Mouse (Mus musculus) G1E (cell line): ENCODE data around the gene Mafk. TPM values are rescaled to one million over a fixed set of nuclear protein-coding genes. Genes with fewer than 3 reads are reported as not detected.

Experiments
- ATAC-seq: 2 replicates; pipeline ENCODE4 v1.8.0; 2016; ENCODE audit warnings: mild to moderate bottlenecking; ENCODE audit not compliant: insufficient number of reproducible peaks, poor library complexity, low FRiP score, severe bottlenecking; ENCODE audit errors: extremely low read depth
- DNase-seq: peaks from one replicate; pipeline ENCODE4 v3.0.0; 2012; ENCODE audit warnings: low spot score
- H3K27me3 ChIP-seq: 2 replicates; pipeline ENCODE4 v1.6.1; 2012; ENCODE audit warnings: mild to moderate bottlenecking, low read length, inconsistent platforms; ENCODE audit not compliant: insufficient read depth
- H3K36me3 ChIP-seq: replicated peaks from 2 replicates; pipeline ENCODE3; 2012; ENCODE audit warnings: mild to moderate bottlenecking, inconsistent platforms
- H3K4me1 ChIP-seq: 2 replicates; pipeline ENCODE4 v1.6.1; 2012; ENCODE audit warnings: low read depth, low read length, inconsistent platforms, mixed read lengths; ENCODE audit not compliant: insufficient read depth
- H3K4me3 ChIP-seq: 2 replicates; pipeline ENCODE4 v1.5.1; 2012; ENCODE audit warnings: low read depth, mild to moderate bottlenecking, inconsistent platforms, low read length, moderate library complexity, mixed read lengths
- H3K9me3 ChIP-seq: replicated peaks from 2 replicates; pipeline ENCODE4 v1.6.1; 2012; ENCODE audit warnings: inconsistent platforms
- CTCF ChIP-seq: IDR thresholded peaks from 2 replicates; pipeline ENCODE4 v1.5.1; 2012; ENCODE audit warnings: low read depth, low read length, inconsistent platforms, mixed read lengths
- GATA1 ChIP-seq: IDR thresholded peaks from 2 replicates; pipeline ENCODE4 v1.6.1; 2012; ENCODE audit warnings: borderline replicate concordance, low read length, inconsistent platforms, mixed read lengths
- GATA2 ChIP-seq: IDR thresholded peaks from 2 replicates; pipeline ENCODE4 v1.6.1; 2012; ENCODE audit warnings: low read depth, low read length, inconsistent platforms, borderline replicate concordance
- POLR2AphosphoS5 ChIP-seq: IDR thresholded peaks from 2 replicates; pipeline ENCODE4 v1.6.1; 2012; ENCODE audit warnings: low read depth, low read length, inconsistent platforms; ENCODE audit not compliant: insufficient replicate concordance
- TAL1 ChIP-seq: conservative IDR thresholded peaks from 2 replicates; pipeline ENCODE4 v1.6.1; 2012; ENCODE audit warnings: low read depth, low read length, inconsistent platforms, mixed read lengths
- polyA plus RNA-seq: library from polyadenylated mRNA; stranded (reverse); fragments of >175 nt; gene quantifications from 2 replicates; pipeline ENCODE4 v1.2.3, GENCODE M21; 2012
- total RNA-seq, 2 experiments: library from RNA; stranded (forward) in 1 of 2; stranded (reverse) in 1 of 2; fragments of 200-1000 nt in 1 of 2; fragments of >200 nt in 1 of 2; fragmentation: Nextera tagmentation in 1 of 2; gene quantifications; 2 replicates each; pipeline ENCODE4 v1.2.3; 2014 to 2017

Gene Mafk
- total and polyA plus RNA-seq, 3 experiments = 14.6 to 34.5 (median 30.9) TPM

DNA sequence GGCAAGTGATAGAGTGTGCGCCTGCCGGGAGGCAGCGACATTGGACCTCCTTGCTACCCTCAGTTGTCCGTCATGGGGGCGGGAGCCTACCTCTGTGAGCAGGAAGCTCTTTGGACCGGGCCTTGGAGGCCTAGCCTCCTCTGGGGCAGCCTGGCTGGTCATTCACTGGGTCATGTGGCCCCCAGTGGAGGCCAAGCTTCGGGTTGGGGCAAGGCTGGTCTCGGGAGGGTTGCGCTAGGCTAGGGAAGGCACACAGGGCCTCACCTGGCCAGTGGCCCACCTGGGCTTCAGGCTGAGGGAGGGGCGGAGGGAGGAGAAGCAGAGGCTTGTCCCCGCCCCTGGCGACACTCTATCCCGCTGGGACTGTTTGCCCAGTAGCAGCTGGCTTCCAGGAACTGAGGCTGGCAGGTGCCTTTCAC lies 22.7 kb downstream of the Mafk start:
- peaks cover 77% of the 10 kb centered on the region for H3K4me1 ChIP-seq
- no peak for ATAC-seq
- H3K36me3 ChIP-seq = peaks cover 1% of the 10 kb centered on the region
- no peak for TF ChIP-seq GATA2
- no peak for TF ChIP-seq POLR2AphosphoS5
- TF ChIP-seq CTCF = no peak
- TF ChIP-seq GATA1 = no peak
- TF ChIP-seq TAL1 = no peak
- no peak for DNase-seq
- no peak overlapping the region for H3K4me3 ChIP-seq
- no peaks in the 10 kb centered on the region; the same call in 1 of the 2 replicates for H3K27me3 ChIP-seq
- 0 out of 2 replicates have a peak, but pooled peaks cover 2% of the 10 kb centered on the region for H3K9me3 ChIP-seq

DNA sequence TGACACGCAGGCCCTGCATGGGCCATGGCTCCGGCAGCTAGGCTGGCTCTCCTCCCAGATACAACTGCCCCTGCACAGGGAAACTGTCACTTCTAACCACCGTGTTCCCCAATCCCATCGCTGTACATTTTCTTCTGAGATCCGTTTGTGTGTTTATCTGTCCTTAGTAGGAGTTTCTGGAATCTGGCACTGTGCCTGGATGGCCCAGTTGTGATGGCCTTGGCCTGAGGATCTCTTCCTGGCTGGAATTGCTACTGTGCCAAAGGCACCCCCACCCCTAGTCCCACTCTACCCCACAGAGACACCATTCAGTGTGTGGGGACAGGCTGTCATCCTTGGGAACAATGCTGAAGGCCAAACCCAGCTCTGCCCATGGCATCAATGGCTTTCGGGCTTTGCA lies 24.7 kb downstream of the Mafk start:
- no peaks in the 10 kb centered on the region; the same call in 1 of the 2 replicates for H3K27me3 ChIP-seq
- H3K36me3 ChIP-seq = peaks cover 21% of the 10 kb centered on the region
- peaks cover 85% of the 10 kb centered on the region for H3K4me1 ChIP-seq
- H3K4me3 ChIP-seq = no peak overlapping the region
- ATAC-seq = no peak
- TF ChIP-seq POLR2AphosphoS5 (no peak), TAL1 (no peak), GATA2 (no peak), GATA1 (no peak), CTCF (no peak)
- H3K9me3 ChIP-seq = no peaks in the 10 kb centered on the region
- DNase-seq = no peak

DNA sequence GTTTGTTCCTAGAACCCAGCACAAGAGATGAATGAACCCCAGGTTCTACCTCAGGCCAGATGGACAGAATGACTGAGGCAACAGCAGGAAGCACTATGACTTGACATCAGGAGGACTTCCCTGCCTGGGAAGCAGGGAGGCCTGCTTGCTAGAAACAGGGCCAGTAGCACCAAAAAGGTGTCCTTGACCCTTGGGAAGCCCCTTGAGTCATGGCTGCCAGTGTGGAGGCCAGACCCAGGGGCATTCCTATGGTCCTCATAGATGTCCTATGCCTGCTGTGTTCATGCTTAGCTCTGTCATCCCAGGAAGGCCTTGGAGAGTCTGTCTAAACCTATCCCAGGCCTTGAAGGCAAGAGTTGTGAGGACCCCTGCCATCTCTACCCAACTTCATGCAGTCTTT lies 25.1 kb downstream of the Mafk start:
- Histone ChIP-seq H3K36me3 (peaks cover 26% of the 10 kb centered on the region), H3K4me3 (no peak overlapping the region), H3K9me3 (no peaks in the 10 kb centered on the region), H3K4me1 (peaks cover 84% of the 10 kb centered on the region), H3K27me3 (no peaks in the 10 kb centered on the region; the same call in 1 of the 2 replicates)
- DNase-seq = no peak
- no peak for ATAC-seq
- no peak for TF ChIP-seq TAL1
- no peak for TF ChIP-seq POLR2AphosphoS5
- TF ChIP-seq GATA1 = no peak
- TF ChIP-seq GATA2 = no peak
- no peak for TF ChIP-seq CTCF

DNA sequence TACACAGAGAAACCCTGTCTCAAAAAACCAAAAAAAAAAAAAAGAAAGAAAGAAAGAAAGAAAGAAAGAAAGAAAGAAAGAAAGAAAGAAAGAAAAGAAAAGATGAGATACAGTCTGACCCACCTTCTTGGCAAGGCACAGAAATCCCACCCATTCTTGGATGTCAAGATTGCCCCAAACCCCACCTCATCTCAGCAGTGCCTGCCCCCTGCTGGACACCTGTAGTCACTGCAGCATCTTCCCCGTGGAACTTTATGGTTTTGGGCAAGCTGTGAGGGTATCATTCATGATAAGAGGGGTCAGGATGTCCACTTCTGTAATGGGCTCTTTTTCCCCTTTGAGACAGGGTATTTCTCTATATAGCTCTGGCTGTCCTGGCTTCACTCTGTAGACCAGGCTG lies 26.0 kb downstream of the Mafk start:
- H3K27me3 ChIP-seq = no peaks in the 10 kb centered on the region; the same call in 1 of the 2 replicates
- H3K4me1 ChIP-seq = peaks cover 84% of the 10 kb centered on the region
- H3K36me3 ChIP-seq = peaks cover 35% of the 10 kb centered on the region
- H3K4me3 ChIP-seq = no peak overlapping the region
- no peaks in the 10 kb centered on the region for H3K9me3 ChIP-seq
- ATAC-seq (no peak), DNase-seq (no peak)
- TF ChIP-seq CTCF = peak; percentile 88
- no peak for TF ChIP-seq GATA1

DNA sequence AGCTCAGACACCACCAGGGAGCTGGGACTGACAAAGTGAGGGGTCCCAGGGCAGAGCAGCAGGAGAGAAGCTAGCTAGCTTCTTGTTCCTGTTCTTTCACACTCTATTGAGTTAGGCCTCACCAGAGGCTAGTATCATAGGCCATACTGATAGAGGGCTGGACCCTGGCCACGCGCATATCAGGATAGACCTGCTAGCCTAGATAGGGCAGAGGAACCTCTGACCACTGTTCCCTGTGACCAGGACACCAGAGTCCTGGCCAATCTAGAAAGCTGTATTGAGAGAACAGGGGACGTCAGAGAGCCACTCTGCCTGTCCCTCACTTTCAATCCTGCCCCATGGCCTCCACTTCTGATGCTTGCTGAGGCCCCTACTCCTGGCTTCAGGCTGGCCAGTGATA lies 26.7 kb downstream of the Mafk start:
- TF ChIP-seq GATA2 = no peak
- no peak for TF ChIP-seq POLR2AphosphoS5
- no peak for TF ChIP-seq CTCF
- TF ChIP-seq GATA1 = no peak
- TF ChIP-seq TAL1 = no peak
- DNase-seq (no peak), ATAC-seq (peak; percentile 81)
- Histone ChIP-seq H3K9me3 (no peaks in the 10 kb centered on the region), H3K4me3 (peak overlapping the region; percentile 36; the same call in 1 of the 2 replicates), H3K27me3 (no peaks in the 10 kb centered on the region; the same call in 1 of the 2 replicates), H3K4me1 (peaks cover 84% of the 10 kb centered on the region), H3K36me3 (peaks cover 42% of the 10 kb centered on the region)

DNA sequence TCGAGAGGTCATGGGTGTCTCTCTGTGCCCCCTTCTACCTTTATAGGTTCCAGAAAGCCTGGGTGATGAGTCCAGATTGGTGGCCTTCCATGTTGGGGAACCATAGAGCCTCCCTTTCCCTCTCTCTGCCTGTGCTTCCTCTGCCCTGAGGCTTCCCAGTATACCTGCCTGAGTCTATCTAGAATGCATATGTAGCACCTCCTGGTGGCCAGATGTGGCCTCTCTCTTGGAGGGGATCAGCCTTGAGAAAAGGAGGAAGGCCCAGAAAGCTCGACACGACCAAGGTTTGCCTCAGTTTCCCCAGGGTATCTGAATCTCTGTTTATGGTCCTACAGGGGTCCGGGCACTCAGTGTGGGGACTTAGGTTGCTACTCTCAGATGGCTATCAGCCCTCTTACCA lies 27.5 kb downstream of the Mafk start:
- peaks cover 50% of the 10 kb centered on the region for H3K36me3 ChIP-seq
- H3K4me3 ChIP-seq = no peak overlapping the region; the same call in 1 of the 2 replicates
- TF ChIP-seq TAL1 (no peak), CTCF (peak; percentile 77)
- no peaks in the 10 kb centered on the region; the same call in 1 of the 2 replicates for H3K27me3 ChIP-seq
- DNase-seq (peak; percentile 58), ATAC-seq (peak; percentile 52; the same call in 1 of the 2 replicates)
- no peaks in the 10 kb centered on the region for H3K9me3 ChIP-seq
- H3K4me1 ChIP-seq = peaks cover 86% of the 10 kb centered on the region

DNA sequence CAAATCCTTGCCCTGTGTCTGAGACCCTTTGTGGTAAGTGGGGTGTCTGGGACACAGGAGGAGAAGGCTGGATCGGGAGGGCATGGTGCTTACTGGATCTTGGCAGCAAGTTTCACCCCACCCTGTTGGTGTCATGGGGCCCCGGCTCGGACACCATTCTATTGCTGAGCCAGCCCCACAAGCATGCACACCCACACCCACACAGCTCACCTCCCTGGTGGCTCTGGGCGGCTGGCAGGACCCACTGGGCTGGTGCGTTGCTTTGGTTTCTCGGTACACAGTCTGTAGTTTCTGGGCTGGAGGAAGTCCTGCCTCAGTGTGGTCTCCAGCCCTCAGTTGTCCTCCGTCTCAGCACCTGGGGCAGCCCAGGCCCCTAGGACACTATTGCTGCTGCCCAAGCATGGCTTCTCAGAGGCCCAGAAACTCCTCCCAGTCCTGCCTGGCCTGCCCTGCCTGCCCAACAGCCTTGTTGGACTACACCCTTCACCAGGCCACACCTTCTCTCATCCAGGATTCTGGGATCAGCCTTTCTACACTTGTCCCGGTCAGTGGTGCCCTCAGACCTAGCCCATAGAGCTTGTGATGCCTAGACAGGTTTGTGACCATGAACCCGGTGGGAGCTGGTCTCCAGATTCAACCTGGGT lies 28.3 kb downstream of the Mafk start, which contains the start of gene Tmem184a:
Tmem184a (minus strand) TSS at position 380 of the 644 bp plus-strand sequence.
- no peak for DNase-seq
- ATAC-seq = no peak
- Histone ChIP-seq H3K4me1 (peaks cover 85% of the 10 kb centered on the region), H3K9me3 (no peaks in the 10 kb centered on the region), H3K27me3 (no peaks in the 10 kb centered on the region), H3K36me3 (peaks cover 58% of the 10 kb centered on the region), H3K4me3 (no peak within 1 kb of the TSS; the same call in 1 of the 2 replicates)
- TF ChIP-seq GATA1 (no peak), GATA2 (no peak)
